Mouse (Mus musculus) hindbrain, embryonic 11.5 days (tissue): ENCODE measurements around the gene Vmn1r166. TPM values are rescaled to one million over a fixed set of nuclear protein-coding genes. Genes with fewer than 3 reads are reported as not detected.
"Not testable (repeated sequence)": the region's sequence is repeated elsewhere in the genome, so short reads cannot be mapped to it uniquely, and the experiment has no call there.

Experiments used
- ATAC-seq: fragments of 200-750 bp; cut with Nextera tagmentation; 2 replicates; pipeline ENCODE4 v1.8.0; 2017; ENCODE audit warnings: mild to moderate bottlenecking, moderate TSS enrichment, moderate library complexity; ENCODE audit not compliant: low FRiP score
- DNase-seq: peaks from one replicate; pipeline ENCODE4 v3.0.0-alpha.2; 2015; ENCODE audit warnings: low spot score
- H3K27ac ChIP-seq: fragments of 300-500 bp; sonication (generic); 2 replicates; pipeline ENCODE4 v1.5.1; 2014; ENCODE audit warnings: mild to moderate bottlenecking, low read depth, low read length
- H3K27me3 ChIP-seq: fragments of 300-500 bp; sonication (generic); 2 replicates; pipeline ENCODE4 v1.6.1; 2014; ENCODE audit warnings: mild to moderate bottlenecking, low read length, moderate library complexity, mixed read lengths; ENCODE audit not compliant: control insufficient read depth, insufficient read depth
- H3K36me3 ChIP-seq: fragments of 300-500 bp; sonication (generic); 2 replicates; pipeline ENCODE4 v1.6.1; 2014; ENCODE audit warnings: mild to moderate bottlenecking, low read length, moderate library complexity, mixed read lengths; ENCODE audit not compliant: control insufficient read depth, insufficient read depth
- H3K4me1 ChIP-seq: fragments of 300-500 bp; sonication (generic); replicated peaks from 2 replicates; pipeline ENCODE4 v1.6.1; 2014; ENCODE audit warnings: low read length, mixed read lengths; ENCODE audit not compliant: control insufficient read depth, insufficient read depth
- H3K4me2 ChIP-seq: fragments of 300-500 bp; sonication (generic); replicated peaks from 2 replicates; pipeline ENCODE4 v1.6.1; 2014; ENCODE audit warnings: mild to moderate bottlenecking, low read depth, low read length
- H3K4me3 ChIP-seq: fragments of 300-500 bp; sonication (generic); 2 replicates; pipeline ENCODE4 v1.5.1; 2014; ENCODE audit warnings: low read depth, low read length
- H3K9ac ChIP-seq: fragments of 300-500 bp; sonication (generic); 2 replicates; pipeline ENCODE4 v1.6.1; 2014; ENCODE audit warnings: low read depth, low read length
- H3K9me3 ChIP-seq: fragments of 300-500 bp; sonication (generic); 2 replicates; pipeline ENCODE4 v1.6.1; 2016; ENCODE audit warnings: low read length; ENCODE audit not compliant: control insufficient read depth
- WGBS: fragments of 180-500 bp; shearing (Covaris S2); extraction: QIAGEN DNeasy Blood & Tissue Kit; methylation state at CpG from one replicate; pipeline ENCODE4 v1.1.7; 2014; 5-methylcytosine and 5-hydroxymethylcytosine counted together
- polyA plus RNA-seq: library from polyadenylated mRNA; unstranded; fragments of >200 nt; fragmentation: Nextera tagmentation; extraction: Ambion mirVana; gene quantifications from 2 replicates; pipeline ENCODE4 v1.2.1, GENCODE M21; 2014

Gene Vmn1r166
- polyA plus RNA-seq, result not detected in 2 replicates

GRCm38 (mm10) chr7:23251582-23251981 is at the start of gene Vmn1r166:
TSS of gene Vmn1r166 (minus strand) at chr7:23251682.
- not testable (repeated sequence) for H3K36me3 ChIP-seq, H3K4me3 ChIP-seq, H3K4me1 ChIP-seq, ATAC-seq, H3K4me2 ChIP-seq, H3K27ac ChIP-seq, H3K9ac ChIP-seq, DNase-seq, H3K9me3 ChIP-seq, H3K27me3 ChIP-seq
- no CpG with 5 or more reads among the region's 2 CpGs for WGBS

GRCm38 (mm10) chr7:23300892-23301291 is 49.4 kb upstream of the Vmn1r166 start, which contains the start of gene Nlrp4e:
TSS of gene Nlrp4e (plus strand) at chr7:23301192.
- not testable (repeated sequence) for H3K4me3 ChIP-seq, H3K4me2 ChIP-seq, H3K9me3 ChIP-seq, H3K9ac ChIP-seq, H3K27ac ChIP-seq, H3K36me3 ChIP-seq, H3K4me1 ChIP-seq, ATAC-seq, DNase-seq, H3K27me3 ChIP-seq
- WGBS, result 87% methylated on average over 3 of the region's 3 CpGs

- not testable (repeated sequence) for H3K9me3 ChIP-seq, ATAC-seq, H3K27me3 ChIP-seq, H3K4me1 ChIP-seq, H3K4me2 ChIP-seq, H3K4me3 ChIP-seq, H3K36me3 ChIP-seq, H3K9ac ChIP-seq, H3K27ac ChIP-seq, DNase-seq
- WGBS, result no CpG with 5 or more reads among the region's 2 CpGs
These were observed 27.3 kb upstream of the Vmn1r166 start, which contains the start of gene Gm6902 for GRCm38 (mm10) chr7:23278800-23279199. TSS of gene Gm6902 (minus strand) at chr7:23278900.

GRCm38 (mm10) chr7:23217032-23217431 is 34.5 kb downstream of the Vmn1r166 start, which contains the start of gene Vmn1r165:
TSS of gene Vmn1r165 (plus strand) at chr7:23217332.
- DNase-seq, H3K9me3 ChIP-seq: not testable (repeated sequence)

More at GRCm38 (mm10) chr7:23217032-23217431, 34.5 kb downstream of the Vmn1r166 start, which contains the start of gene Vmn1r165:
- H3K27ac ChIP-seq, H3K27me3 ChIP-seq, H3K4me3 ChIP-seq, H3K4me1 ChIP-seq, H3K4me2 ChIP-seq, H3K9ac ChIP-seq, ATAC-seq, H3K36me3 ChIP-seq: not testable (repeated sequence)
- no CpG with 5 or more reads among the region's 3 CpGs for WGBS

Other genes starting within 250 kb of the Vmn1r166 start
- gene Gm4216, start 231.8 kb downstream of the Vmn1r166 start, polyA plus RNA-seq, result not detected in 2 replicates
- not detected in 2 replicates for gene Vmn1r163, start 196.1 kb downstream of the Vmn1r166 start, polyA plus RNA-seq
- not detected in 2 replicates for gene Gm8720, start 184.2 kb downstream of the Vmn1r166 start, polyA plus RNA-seq
- not detected in 2 replicates for gene Gm10662, start 107.2 kb downstream of the Vmn1r166 start, polyA plus RNA-seq
- gene Vmn1r165, start 34.4 kb downstream of the Vmn1r166 start, polyA plus RNA-seq, result not detected in 2 replicates
- gene Gm6902, start 27.2 kb upstream of the Vmn1r166 start, polyA plus RNA-seq, result not detected in 2 replicates
- not detected in 2 replicates for gene Nlrp4e, start 49.5 kb upstream of the Vmn1r166 start, polyA plus RNA-seq
- not detected in 2 replicates for gene Nlrp5, start 134.2 kb upstream of the Vmn1r166 start, polyA plus RNA-seq